Mouse (Mus musculus) kidney, adult 2 months (tissue): ENCODE results near the gene Gm45716. TPM values are rescaled to one million over a fixed set of nuclear protein-coding genes. Genes with fewer than 3 reads are reported as not detected.

Experiments used
- DNase-seq: peaks from one replicate; pipeline ENCODE4 v3.0.0; 2021
- H3K27ac ChIP-seq: fragments of 200-500 bp; 2 replicates; pipeline ENCODE4 v1.5.1; 2012; ENCODE audit warnings: low read depth, low read length, control low read depth, inconsistent platforms; ENCODE audit not compliant: insufficient read depth
- H3K27me3 ChIP-seq: fragments of 200-500 bp; replicated peaks from 2 replicates; pipeline ENCODE4 v1.6.1; 2012; ENCODE audit warnings: mild to moderate bottlenecking, moderate library complexity, low read length, inconsistent platforms; ENCODE audit not compliant: control insufficient read depth, insufficient read depth
- H3K36me3 ChIP-seq: fragments of 200-500 bp; 2 replicates; pipeline ENCODE4 v1.6.1; 2012; ENCODE audit warnings: mild to moderate bottlenecking, moderate library complexity, low read length, inconsistent platforms; ENCODE audit not compliant: control insufficient read depth, insufficient read depth
- H3K4me1 ChIP-seq: fragments of 200-500 bp; 2 replicates; pipeline ENCODE4 v1.6.1; 2011; ENCODE audit warnings: low read length; ENCODE audit not compliant: control insufficient read depth, insufficient read depth
- H3K4me3 ChIP-seq: fragments of 200-500 bp; 2 replicates; pipeline ENCODE4 v1.5.1; 2011; ENCODE audit warnings: mild to moderate bottlenecking, low read depth, low read length, control low read depth; ENCODE audit not compliant: insufficient read depth
- CTCF ChIP-seq: fragments of 200-500 bp; conservative IDR thresholded peaks from 2 replicates; pipeline ENCODE4 v1.5.1; 2011; ENCODE audit warnings: low read depth, mild to moderate bottlenecking, control low read depth, low read length, moderate library complexity, mixed read lengths; ENCODE audit not compliant: insufficient read depth, insufficient read length
- POLR2A ChIP-seq: fragments of 200-500 bp; IDR thresholded peaks from one replicate; pipeline ENCODE4 v1.6.1; 2011; ENCODE audit warnings: low read depth, low read length, control low read depth
- WGBS: fragments of 180-500 bp; shearing (Covaris S2); methylation state at CpG from one replicate; pipeline ENCODE4 v1.1.7; 2018; 5-methylcytosine and 5-hydroxymethylcytosine counted together
- polyA plus RNA-seq: library from polyadenylated mRNA; depleted of rRNA; stranded (reverse); fragments of >200 nt; gene quantifications from 2 replicates; pipeline ENCODE4 v1.2.3, GENCODE M21; 2012

Gm45716 gene
- polyA plus RNA-seq, 1 experiment = 2.5 TPM

GRCm38 (mm10) chr11:90243300-90243699, 55.8 kb downstream of the Gm45716 start:
- TF ChIP-seq CTCF (no peak), POLR2A (no peak)
- Histone ChIP-seq H3K27ac (no peak overlapping the region), H3K27me3 (no peaks in the 10 kb centered on the region), H3K4me3 (no peak overlapping the region), H3K4me1 (no peaks in the 10 kb centered on the region; the same call in 1 of the 2 replicates), H3K36me3 (no peaks in the 10 kb centered on the region)
- no peak for DNase-seq
- WGBS = 90% methylated on average over 2 of the region's 2 CpGs

DNA sequence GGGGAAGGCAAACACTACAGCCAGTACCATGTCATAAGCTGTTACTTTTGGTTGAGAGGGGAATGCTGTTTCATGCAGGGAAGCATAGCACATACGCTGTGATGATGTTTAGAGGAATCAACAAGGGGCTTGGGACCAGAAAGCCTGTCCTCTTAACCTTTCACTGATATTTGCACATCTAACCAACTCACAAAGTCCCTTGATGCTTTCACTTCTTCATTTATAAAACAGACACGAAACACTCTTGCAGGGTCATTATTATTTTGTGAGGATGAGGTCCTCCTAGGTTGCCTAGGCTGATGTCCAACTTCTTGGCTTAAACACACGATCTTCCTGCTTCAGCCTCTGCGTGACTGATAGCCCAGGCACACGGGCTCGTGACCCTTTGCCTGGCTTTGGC, 58.1 kb downstream of the Gm45716 start:
- H3K27ac ChIP-seq = no peak overlapping the region
- no peak overlapping the region for H3K4me3 ChIP-seq
- no peak for DNase-seq
- no peaks in the 10 kb centered on the region for H3K27me3 ChIP-seq
- TF ChIP-seq POLR2A = no peak
- TF ChIP-seq CTCF = no peak
- 82% methylated on average over 6 of the region's 6 CpGs for WGBS
- H3K4me1 ChIP-seq = peaks cover 4% of the 10 kb centered on the region
- no peaks in the 10 kb centered on the region for H3K36me3 ChIP-seq

- H3K36me3 ChIP-seq = no peaks in the 10 kb centered on the region
- no peak overlapping the region for H3K4me3 ChIP-seq
- H3K4me1 ChIP-seq = peaks cover 6% of the 10 kb centered on the region
- H3K27ac ChIP-seq = no peak overlapping the region
- H3K27me3 ChIP-seq = no peaks in the 10 kb centered on the region
- DNase-seq = no peak
- WGBS = 86% methylated on average over 4 of the region's 4 CpGs
- TF ChIP-seq CTCF (no peak), POLR2A (no peak)
Observed at GRCm38 (mm10) chr11:90246676-90247075, 59.2 kb downstream of the Gm45716 start.

- WGBS = 81% methylated on average over 4 of the region's 4 CpGs
- peaks cover 14% of the 10 kb centered on the region for H3K4me1 ChIP-seq
- DNase-seq = no peak
- H3K4me3 ChIP-seq = no peak overlapping the region
- TF ChIP-seq CTCF (no peak), POLR2A (no peak)
- no peak overlapping the region for H3K27ac ChIP-seq
- no peaks in the 10 kb centered on the region for H3K27me3 ChIP-seq
- H3K36me3 ChIP-seq = no peaks in the 10 kb centered on the region
Observed at GRCm38 (mm10) chr11:90247793-90248192, 60.3 kb downstream of the Gm45716 start.

DNA sequence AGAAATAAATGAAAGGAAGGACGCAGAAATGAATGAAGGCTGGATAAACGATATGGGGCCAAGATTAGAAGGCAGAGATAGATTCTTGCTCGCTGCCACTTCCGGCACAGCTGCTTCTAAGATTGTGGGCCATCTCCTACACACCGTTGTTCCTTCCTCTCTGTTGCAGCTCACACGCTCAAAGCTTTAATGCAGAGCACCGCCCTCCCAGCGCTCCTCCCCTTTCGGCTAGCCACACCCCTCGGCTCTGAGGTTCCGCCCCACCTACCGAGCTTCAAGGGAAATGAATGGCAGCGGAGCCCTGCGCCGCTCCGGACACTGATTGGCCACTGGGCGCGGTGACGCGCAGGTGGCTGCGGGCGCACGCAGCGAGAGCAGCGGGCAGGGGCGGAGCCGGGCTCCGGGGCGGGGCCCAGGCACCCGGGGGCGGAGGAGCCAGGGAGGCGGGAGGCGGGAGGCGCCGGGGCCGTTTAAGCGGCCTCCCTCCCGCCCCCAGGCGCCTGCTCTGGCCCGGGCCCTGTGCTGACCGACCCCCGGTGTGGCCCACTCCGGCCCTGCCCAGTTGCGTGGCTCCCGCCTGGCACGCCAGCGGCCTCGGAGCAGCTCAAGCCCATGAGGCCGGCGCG, 61.7 kb downstream of the Gm45716 start, which contains the start of gene Mmd:
Mmd (plus strand) TSS at position 432 of the 626 bp plus-strand sequence.
- TF ChIP-seq POLR2A (peak; percentile 40), CTCF (no peak)
- Histone ChIP-seq H3K36me3 (no peaks in the 10 kb centered on the region), H3K27me3 (no peaks in the 10 kb centered on the region), H3K4me3 (peak within 1 kb of the TSS; percentile 81), H3K4me1 (peaks cover 14% of the 10 kb centered on the region), H3K27ac (peak within 1 kb of the TSS; percentile 49)
- WGBS = under 1% methylated on average over 51 of the region's 51 CpGs
- DNase-seq = peak; percentile 99

DNA sequence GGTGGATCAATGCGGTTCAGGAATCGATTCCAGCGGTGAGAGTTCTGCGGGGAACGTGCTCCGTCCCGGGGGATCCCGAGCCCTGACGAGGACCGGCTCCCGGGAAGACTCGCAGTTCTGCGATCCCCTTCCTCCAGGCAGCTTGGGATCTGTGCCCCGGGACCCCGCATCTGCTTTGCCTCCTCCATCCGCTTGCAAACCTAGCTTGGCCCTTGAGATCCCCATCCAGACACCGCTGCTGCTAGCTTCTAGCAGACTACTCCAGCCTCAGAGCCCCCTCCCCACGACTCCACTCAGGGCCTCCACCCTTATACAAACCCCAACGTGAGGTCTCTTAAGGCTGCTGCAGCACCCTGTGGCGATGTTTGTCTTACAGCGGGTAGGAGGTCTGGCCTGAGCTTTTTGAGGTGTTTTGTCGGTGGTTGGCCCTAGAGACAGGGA, 62.2 kb downstream of the Gm45716 start:
- WGBS = under 1% methylated on average over 22 of the region's 22 CpGs
- H3K27me3 ChIP-seq = no peaks in the 10 kb centered on the region
- H3K36me3 ChIP-seq = no peaks in the 10 kb centered on the region
- H3K4me1 ChIP-seq = peaks cover 14% of the 10 kb centered on the region
- DNase-seq = no peak
- peak overlapping the region; percentile 81 for H3K4me3 ChIP-seq
- peak overlapping the region; percentile 49 for H3K27ac ChIP-seq
- no peak for TF ChIP-seq CTCF
- TF ChIP-seq POLR2A = no peak

DNA sequence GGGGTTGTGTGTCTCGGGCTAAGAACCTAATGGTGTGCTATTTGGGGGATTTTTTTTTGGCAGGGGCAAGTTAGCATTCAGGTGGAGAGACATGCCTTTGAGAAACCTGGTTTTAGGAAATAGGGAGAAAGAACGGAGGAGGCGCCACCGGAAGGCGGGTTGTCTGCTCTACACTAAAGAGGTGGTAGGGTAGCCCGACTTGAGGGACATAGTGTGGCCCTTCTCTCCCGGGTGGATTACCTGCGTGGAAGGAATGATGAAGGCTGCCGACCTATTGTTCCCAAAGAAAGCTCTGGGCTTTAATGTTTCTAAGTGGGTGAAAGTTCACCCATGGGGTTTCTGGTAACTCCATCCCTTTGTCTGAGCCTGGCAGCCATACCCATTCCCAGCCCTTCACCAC, 62.7 kb downstream of the Gm45716 start:
- H3K4me3 ChIP-seq = peak overlapping the region; percentile 81
- WGBS = 2% methylated on average over 9 of the region's 9 CpGs
- DNase-seq = no peak
- peaks cover 14% of the 10 kb centered on the region for H3K4me1 ChIP-seq
- H3K27me3 ChIP-seq = no peaks in the 10 kb centered on the region
- H3K36me3 ChIP-seq = no peaks in the 10 kb centered on the region
- peak overlapping the region; percentile 49 for H3K27ac ChIP-seq
- TF ChIP-seq POLR2A = no peak
- no peak for TF ChIP-seq CTCF
